Mouse (Mus musculus) olfactory bulb, adult 2 months (tissue): ENCODE measurements around the gene Ilk. TPM values are rescaled to one million over a fixed set of nuclear protein-coding genes. Genes with fewer than 3 reads are reported as not detected.

ENCODE experiments used
- H3K27ac ChIP-seq: fragments of 200-500 bp; 2 replicates; pipeline ENCODE4 v1.5.1; 2012; ENCODE audit warnings: low read depth, low read length; ENCODE audit not compliant: insufficient read depth
- H3K4me1 ChIP-seq: fragments of 200-500 bp; 2 replicates; pipeline ENCODE4 v1.6.1; 2012; ENCODE audit warnings: low read length; ENCODE audit not compliant: control insufficient read depth, insufficient read depth
- H3K4me3 ChIP-seq: fragments of 200-500 bp; 2 replicates; pipeline ENCODE4 v1.5.1; 2012; ENCODE audit warnings: mild to moderate bottlenecking, low read depth, low read length, moderate library complexity; ENCODE audit not compliant: insufficient read depth
- CTCF ChIP-seq: fragments of 200-500 bp; IDR thresholded peaks from 2 replicates; pipeline ENCODE4 v1.5.1; 2012; ENCODE audit warnings: low read depth, mild to moderate bottlenecking, low read length, moderate library complexity; ENCODE audit not compliant: insufficient read depth
- POLR2A ChIP-seq: fragments of 200-500 bp; IDR thresholded peaks from 2 replicates; pipeline ENCODE4 v1.6.1; 2012; ENCODE audit warnings: mild to moderate bottlenecking, low read depth, low read length, moderate library complexity; ENCODE audit not compliant: insufficient read depth
- WGBS: fragments of 180-500 bp; shearing (Covaris S2); methylation state at CpG from one replicate; pipeline ENCODE4 v1.1.7; 2018; 5-methylcytosine and 5-hydroxymethylcytosine counted together
- polyA plus RNA-seq: library from polyadenylated mRNA; stranded (reverse); fragments of >200 nt; gene quantifications from 2 replicates; pipeline ENCODE4 v1.2.4, GENCODE M21; 2012; ENCODE audit warnings: low replicate concordance; ENCODE audit not compliant: missing spikeins, insufficient read depth, insufficient read length

The Ilk gene
- polyA plus RNA-seq, 1 experiment = not detected

- WGBS = 85% methylated on average over 1 of the region's 1 CpGs
Observed at GRCm38 (mm10) chr7:105777316-105777715, 40.9 kb downstream of the Ilk start.

DNA sequence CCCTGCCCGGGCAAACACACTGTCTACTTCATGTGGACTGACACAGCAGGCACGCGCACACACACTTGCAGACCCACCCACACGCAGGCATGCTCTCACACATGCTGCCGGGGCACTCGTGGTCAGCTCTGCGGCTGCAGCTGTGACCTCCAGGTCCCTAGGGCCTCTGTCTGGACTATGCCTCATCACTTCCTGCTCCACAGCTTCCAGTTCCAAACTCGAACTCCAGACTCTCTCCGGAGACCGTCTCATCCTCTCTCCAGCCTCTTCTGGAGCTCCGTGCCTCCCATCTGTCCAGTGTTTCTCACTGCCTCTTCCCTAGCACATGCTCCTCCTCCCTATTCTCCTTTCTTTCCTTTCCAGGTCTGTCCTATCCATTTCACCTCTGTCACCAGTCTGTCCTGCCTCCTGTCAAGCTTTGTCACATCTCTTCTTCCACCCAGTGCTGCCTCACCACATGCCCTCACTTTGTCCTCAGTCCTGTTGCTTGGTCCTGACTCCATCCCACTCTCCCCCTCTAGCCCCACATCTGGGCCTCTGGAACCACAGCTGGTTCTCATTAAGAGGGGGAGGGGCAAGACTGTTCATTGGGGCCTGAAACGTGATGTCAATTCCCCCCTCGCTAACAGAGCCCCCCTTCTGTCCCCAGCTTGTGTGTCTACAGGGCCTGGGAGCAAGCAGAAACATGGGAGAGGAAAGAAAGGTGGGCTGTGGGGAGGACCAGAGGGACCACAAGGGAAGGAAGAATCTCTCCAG is 41.6 kb downstream of the Ilk start:
- H3K4me3 ChIP-seq = no peak overlapping the region
- no peak overlapping the region for H3K27ac ChIP-seq
- H3K4me1 ChIP-seq = peaks cover 25% of the 10 kb centered on the region
- WGBS = 53% methylated on average over 13 of the region's 13 CpGs
- TF ChIP-seq POLR2A (no peak), CTCF (no peak)

More at GRCm38 (mm10) chr7:105777316-105777715, 40.9 kb downstream of the Ilk start:
- no peak overlapping the region for H3K4me3 ChIP-seq
- H3K27ac ChIP-seq = no peak overlapping the region
- H3K4me1 ChIP-seq = peaks cover 27% of the 10 kb centered on the region
- TF ChIP-seq POLR2A = no peak
- no peak for TF ChIP-seq CTCF

- H3K4me3 ChIP-seq = no peak overlapping the region
- no peak overlapping the region for H3K27ac ChIP-seq
- WGBS = 14% methylated on average over 4 of the region's 4 CpGs
- no peak for TF ChIP-seq CTCF
- TF ChIP-seq POLR2A = no peak
- H3K4me1 ChIP-seq = peaks cover 22% of the 10 kb centered on the region
Observed at GRCm38 (mm10) chr7:105778553-105779265, 42.3 kb downstream of the Ilk start.

DNA sequence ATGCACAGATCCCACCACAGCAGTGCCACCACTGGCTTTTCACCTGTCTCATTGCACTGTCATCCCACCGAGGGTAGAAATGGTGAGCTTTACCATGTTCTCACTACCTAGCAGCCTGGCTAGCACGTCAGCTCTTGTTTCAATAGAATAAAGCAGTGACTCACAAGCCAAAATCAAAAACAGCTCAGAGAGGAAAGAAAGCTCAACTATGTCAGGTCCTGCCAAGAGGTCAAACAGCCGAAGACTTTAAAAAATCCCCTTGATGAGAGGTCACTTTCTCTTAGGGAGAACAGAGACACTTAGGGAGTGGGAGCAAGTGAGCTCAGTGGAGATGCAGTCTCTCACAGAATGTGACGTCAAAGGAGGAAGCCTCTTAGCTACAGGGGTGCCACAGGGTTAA is 47.5 kb downstream of the Ilk start:
- Histone ChIP-seq H3K4me3 (no peak overlapping the region), H3K27ac (no peak overlapping the region), H3K4me1 (peaks cover 12% of the 10 kb centered on the region)
- 38% methylated on average over 4 of the region's 4 CpGs for WGBS
- no peak for TF ChIP-seq POLR2A
- no peak for TF ChIP-seq CTCF

DNA sequence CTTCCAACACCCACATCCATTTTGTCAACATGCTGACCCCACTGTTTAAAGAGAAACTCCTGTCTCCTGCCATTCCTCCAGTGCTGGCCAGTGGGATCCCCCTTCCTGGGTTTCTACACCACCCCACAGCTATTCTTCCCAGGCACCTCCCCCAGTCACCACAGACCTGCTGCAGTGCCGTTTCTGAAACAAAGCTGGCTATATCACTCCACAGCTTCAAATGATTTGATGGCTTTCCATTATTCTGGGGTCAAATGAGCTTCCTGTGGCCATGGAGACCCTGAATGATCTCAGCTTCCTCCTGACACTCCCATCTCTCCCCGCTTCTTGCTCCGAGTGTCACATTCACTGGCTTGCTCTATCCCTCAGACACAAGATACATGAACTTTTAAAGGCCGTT is 48.2 kb downstream of the Ilk start:
- Histone ChIP-seq H3K4me1 (peaks cover 7% of the 10 kb centered on the region), H3K4me3 (no peak overlapping the region), H3K27ac (no peak overlapping the region)
- WGBS = 26% methylated on average over 4 of the region's 4 CpGs
- no peak for TF ChIP-seq POLR2A
- no peak for TF ChIP-seq CTCF

DNA sequence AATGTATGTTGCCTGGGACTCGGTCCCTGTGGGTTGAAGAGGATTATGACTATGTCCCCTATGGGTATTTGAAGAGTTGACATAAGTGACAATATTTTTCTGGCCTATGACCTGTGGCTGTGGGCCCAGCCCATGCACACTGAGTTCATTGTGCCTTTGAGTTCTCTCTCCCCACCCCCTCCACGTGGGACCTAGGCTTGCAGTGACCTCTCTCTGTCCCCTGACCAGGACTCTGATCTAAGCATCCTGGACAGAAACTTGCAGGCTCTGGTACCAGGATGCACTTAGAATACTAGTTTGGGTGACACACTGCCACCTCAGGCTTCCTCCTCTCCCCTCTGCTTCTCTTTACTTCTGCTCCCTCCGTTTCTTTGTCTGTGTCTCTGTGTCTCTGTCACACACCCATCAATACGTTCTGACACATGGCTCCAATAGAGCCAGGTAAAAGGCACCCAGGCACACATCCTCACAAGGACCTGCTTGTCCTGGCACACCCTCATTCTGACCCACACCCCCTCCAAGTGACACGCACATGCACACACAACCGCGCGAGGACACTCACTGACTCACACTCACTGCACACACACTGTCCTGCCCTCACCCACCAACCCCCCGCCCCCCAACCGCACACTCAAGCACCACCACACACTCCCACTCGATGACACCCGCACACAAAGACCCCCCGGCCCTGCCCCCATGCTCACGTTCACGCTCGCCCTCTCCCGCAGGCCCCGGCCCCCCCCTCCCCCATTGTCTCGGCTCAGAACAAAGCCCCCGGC is 50.3 kb downstream of the Ilk start:
- peak overlapping the region; percentile 94 for H3K4me3 ChIP-seq
- WGBS = 7% methylated on average over 17 of the region's 20 CpGs
- TF ChIP-seq CTCF = no peak
- TF ChIP-seq POLR2A = no peak
- peak overlapping the region; percentile 52 for H3K27ac ChIP-seq
- H3K4me1 ChIP-seq = peaks cover 7% of the 10 kb centered on the region

GRCm38 (mm10) chr7:105787285-105788140 is 51.1 kb downstream of the Ilk start, which contains the start of gene Dchs1:
TSS of gene Dchs1 (minus strand) at chr7:105787654.
- no peak for TF ChIP-seq POLR2A
- TF ChIP-seq CTCF = no peak
- peak within 1 kb of the TSS; percentile 52 for H3K27ac ChIP-seq
- peaks cover 7% of the 10 kb centered on the region for H3K4me1 ChIP-seq
- peak within 1 kb of the TSS; percentile 94 for H3K4me3 ChIP-seq
- WGBS = 1% methylated on average over 80 of the region's 97 CpGs

GRCm38 (mm10) chr7:105791147-105791546 is 54.8 kb downstream of the Ilk start:
- H3K4me3 ChIP-seq = no peak overlapping the region
- H3K4me1 ChIP-seq = peaks cover 7% of the 10 kb centered on the region
- H3K27ac ChIP-seq = no peak overlapping the region
- TF ChIP-seq POLR2A (no peak), CTCF (no peak)
- WGBS = 85% methylated on average over 1 of the region's 1 CpGs

Other genes starting within 250 kb of the Ilk start
- not detected in 2 replicates for gene Smpd1, start 182.2 kb upstream of the Ilk start, polyA plus RNA-seq
- gene Apbb1, start 154.9 kb upstream of the Ilk start, polyA plus RNA-seq = not detected in 2 replicates
- gene Hpx, start 136.5 kb upstream of the Ilk start, polyA plus RNA-seq = not detected in 2 replicates
- gene Trim3, start 103.0 kb upstream of the Ilk start, polyA plus RNA-seq = not detected in 2 replicates
- not detected in 2 replicates for gene Timm10b, start 96.5 kb upstream of the Ilk start, polyA plus RNA-seq
- not detected in 2 replicates for gene Arfip2, start 96.2 kb upstream of the Ilk start, polyA plus RNA-seq
- gene Gm45799, start 96.0 kb upstream of the Ilk start, polyA plus RNA-seq = not detected in 2 replicates
- gene Dnhd1, start 85.8 kb upstream of the Ilk start, polyA plus RNA-seq = not detected in 2 replicates
- gene Rrp8, start 793 bp downstream of the Ilk start, polyA plus RNA-seq = not detected in 2 replicates
- not detected in 2 replicates for gene Taf10, start 7.8 kb downstream of the Ilk start, polyA plus RNA-seq
- gene Tpp1, start 15.6 kb downstream of the Ilk start, polyA plus RNA-seq = 125 TPM in 1 of 2 replicates, not detected in the other
- not detected in 2 replicates for gene Dchs1, start 51.1 kb downstream of the Ilk start, polyA plus RNA-seq
- gene Mrpl17, start 74.5 kb downstream of the Ilk start, polyA plus RNA-seq = not detected in 2 replicates
- gene Gm4070, start 217.4 kb downstream of the Ilk start, polyA plus RNA-seq = not detected in 2 replicates